Comparison of ENCODE assay signal across 10 mouse cellular contexts in genomic region chr2:4316589-4316988, GRCm38 (mm10).
A peak's percentile ranks its signal among the peaks of the same experiment; 100 is the strongest.
DNase-seq lines count a peak whose midpoint lies in the region; ATAC-seq and TF ChIP-seq lines count a peak whose summit lies in the region.
"Had no signal": no experiment of that assay in that cellular context is flagged by ENCODE, and none has a peak within 500 bp of the region (broad histone marks: within the 10 kb centered on the region; RNA-seq: fewer than 3 reads in every experiment).

No protein-coding gene starts in this region.

- H3K9me3 ChIP-seq in kidney, embryonic 14.5 days (ENCODE audit: control insufficient read depth, low read length) = no peaks in the 10 kb centered on the region
- H3K9me3 ChIP-seq in CH12.LX (replicated peaks; ENCODE audit: low read length) = no peaks in the 10 kb centered on the region

- no peaks in the 10 kb centered on the region for H3K27me3 ChIP-seq in kidney, embryonic 14.5 days (ENCODE audit: control insufficient read depth, insufficient read depth, low read length)
- no peaks in the 10 kb centered on the region for H3K27me3 ChIP-seq in CH12.LX (replicated peaks)

- H3K4me3 ChIP-seq in kidney, embryonic 14.5 days (ENCODE audit: low read length) = no peak overlapping the region
- no peak overlapping the region for H3K4me3 ChIP-seq in CH12.LX (replicated peaks in 1 of 3; ENCODE audit: low read depth in 2 of 3, low read length in 2 of 3, poor library complexity in 1 of 3)

- in situ Hi-C loops in CH12.LX (cut with MboI; ENCODE audit: low pct_ligation_motif_present, low pct_unique_long_range_greater_than_20kb, low sequenced_read_pairs) = loop anchor here (10.0 kb wide), 1 partner anchor 168 kb away; no protein-coding TSS in a partner anchor

- peak; percentile 39; the same call in 1 of the 2 replicates for ATAC-seq in kidney, embryonic 14.5 days (ENCODE audit: low FRiP score, low TSS enrichment)
- peak; percentile 61 for ATAC-seq in granulocyte monocyte progenitor cell, adult 5-6 weeks (replicated peaks; ENCODE audit: poor library complexity, severe bottlenecking)
- no peak for ATAC-seq in monocyte, adult 5-6 weeks (replicated peaks; ENCODE audit: insufficient number of reproducible peaks, low FRiP score, low TSS enrichment, poor library complexity, severe bottlenecking)
- ATAC-seq: forebrain, embryonic 16.5 days; intestine, embryonic 16.5 days had no signal

- dilution Hi-C loops in CH12.LX (cut with MboI; ENCODE audit: extremely low pct_ligation_motif_present, extremely low pct_unique_long_range_greater_than_20kb, low sequenced_read_pairs) = no loop called here

- TF ChIP-seq EP300 in CH12.LX (IDR thresholded peaks at IDR 0.05; ENCODE audit: low read length) = no peak

- H3K79me2 ChIP-seq in CH12.LX (replicated peaks; ENCODE audit: control insufficient read depth, extremely low read depth, insufficient read depth, poor library complexity, severe bottlenecking) = no peaks in the 10 kb centered on the region

- no peak for DNase-seq in kidney, adult 11 months
- peak; percentile 6 for DNase-seq in 416B (ENCODE audit: low read depth)
- DNase-seq in CH12.LX (ENCODE audit: extremely low read depth) = peak; percentile 29
- no peak for DNase-seq in cerebellum, adult 9-10 months

- no peak overlapping the region for H3K27ac ChIP-seq in kidney, embryonic 14.5 days (ENCODE audit: low read depth, low read length)
- H3K27ac ChIP-seq in CH12.LX (ENCODE audit: insufficient read depth, low read depth) = no peak overlapping the region
- H3K27ac ChIP-seq: macrophage had no signal

- no peaks in the 10 kb centered on the region for H3K36me3 ChIP-seq in kidney, embryonic 14.5 days (ENCODE audit: control insufficient read depth, insufficient read depth, low read length)
- no peaks in the 10 kb centered on the region for H3K36me3 ChIP-seq in CH12.LX (replicated peaks in 1 of 2; ENCODE audit: control insufficient read depth in 1 of 2, insufficient read depth in 1 of 2, low read length in 1 of 2)

- no peak for TF ChIP-seq POLR2A in CH12.LX (IDR thresholded peaks at IDR 0.05; ENCODE audit: low read depth, low read length)

- no peak overlapping the region for H3K9ac ChIP-seq in kidney, embryonic 14.5 days (ENCODE audit: low read depth, low read length)
- no peak overlapping the region for H3K9ac ChIP-seq in CH12.LX (ENCODE audit: insufficient read depth, low read depth)

- peak in 1 of 2 experiments; percentile 65; a peak in 2 of 4 replicates for TF ChIP-seq CTCF in CH12.LX (conservative IDR thresholded peaks at IDR 0.05 in 1 of 2, IDR thresholded peaks at IDR 0.05 in 1 of 2; ENCODE audit: low read depth in 2 of 2, low read length in 2 of 2)

- peak; percentile 58 for TF ChIP-seq RAD21 in CH12.LX (IDR thresholded peaks at IDR 0.05; ENCODE audit: low read depth, low read length)

- H3K4me2 ChIP-seq in kidney, embryonic 14.5 days (replicated peaks; ENCODE audit: low read depth, low read length) = no peak overlapping the region
- H3K4me2 ChIP-seq in CH12.LX (ENCODE audit: insufficient read depth, low read depth, poor library complexity, severe bottlenecking) = no peak overlapping the region

- 65% methylated on average over 2 of the region's 2 CpGs for WGBS in kidney, embryonic 14.5 days

- H3K4me1 ChIP-seq in kidney, embryonic 14.5 days (ENCODE audit: control insufficient read depth, insufficient read depth, low read length) = no peaks in the 10 kb centered on the region
- H3K4me1 ChIP-seq in CH12.LX (ENCODE audit: control insufficient read depth in 1 of 2, insufficient read depth in 2 of 2) = no peaks in the 10 kb centered on the region

TF ChIP-seq in CH12.LX, 34 proteins besides CTCF, POLR2A, EP300 and RAD21:
- TF ChIP-seq TBP (conservative IDR thresholded peaks at IDR 0.05; ENCODE audit: low read depth, low read length) (no peak), MAX (IDR thresholded peaks at IDR 0.05; ENCODE audit: low read length) (no peak), ZMIZ1 (IDR thresholded peaks at IDR 0.05; ENCODE audit: low read depth, low read length) (no peak), USF1 (IDR thresholded peaks at IDR 0.05; ENCODE audit: low read depth, low read length) (no peak), NELFE (IDR thresholded peaks at IDR 0.05; ENCODE audit: low read depth, low read length) (no peak), POLR2AphosphoS2 (IDR thresholded peaks at IDR 0.05; ENCODE audit: low read depth, low read length) (no peak), SMC3 (IDR thresholded peaks at IDR 0.05; ENCODE audit: low read depth, low read length) (peak; percentile 66), RCOR1 (conservative IDR thresholded peaks at IDR 0.05; ENCODE audit: low read depth, low read length) (no peak)

Comparison
In these comparisons a context has a peak if more than half of its experiments do, and no peak if none do; other contexts are left out.
1. DNase-seq: peak in 416B (single experiment) and CH12.LX (single experiment); none in kidney, adult 11 months (single experiment) and cerebellum, adult 9-10 months (single experiment).